In genomic region chr7:29954731-29955130, GRCm38 (mm10) we compare ENCODE assay signal across 8 mouse cellular contexts. TPM values are rescaled to one million over a fixed set of nuclear protein-coding genes. Genes with fewer than 3 reads are reported as not detected.
A peak's percentile ranks its signal among the peaks of the same experiment; 100 is the strongest.
DNase-seq lines count a peak whose midpoint lies in the region; ATAC-seq lines count a peak whose summit lies in the region.

No protein-coding gene starts in this region.

- 0 out of 2 replicates have a peak overlapping the region, but pooled peaks have one; percentile 74 for H3K4me3 ChIP-seq in embryonic facial prominence, embryonic 12.5 days
- peak overlapping the region; percentile 62 for H3K4me3 ChIP-seq in limb, embryonic 15.5 days
- peak overlapping the region; percentile 90; the same call in 1 of the 2 replicates for H3K4me3 ChIP-seq in midbrain, embryonic 16.5 days (ENCODE audit: low read depth, low read length)

- peak; percentile 47 for DNase-seq in layer of hippocampus, adult 11-12 months (ENCODE audit: low spot score)
- no peak for DNase-seq in layer of hippocampus, postnatal 36 days
- peak; percentile 28 to 34 for DNase-seq in adrenal gland, adult 18-20 months (ENCODE audit: low spot score in 2 of 2)
- peak; percentile 65 for DNase-seq in heart, postnatal 4 days
- peak; percentile 68 for DNase-seq in thymus, postnatal 4 days

- H3K4me2 ChIP-seq in embryonic facial prominence, embryonic 12.5 days (replicated peaks) = peak overlapping the region; percentile 56
- peak overlapping the region; percentile 59 for H3K4me2 ChIP-seq in limb, embryonic 15.5 days
- H3K4me2 ChIP-seq in midbrain, embryonic 16.5 days (ENCODE audit: low read length) = peak overlapping the region; percentile 73; the same call in 1 of the 2 replicates

- no peak overlapping the region for H3K27ac ChIP-seq in embryonic facial prominence, embryonic 12.5 days
- no peak overlapping the region for H3K27ac ChIP-seq in limb, embryonic 15.5 days
- no peak overlapping the region for H3K27ac ChIP-seq in midbrain, embryonic 16.5 days (ENCODE audit: low read length)

- ATAC-seq in embryonic facial prominence, embryonic 12.5 days (ENCODE audit: insufficient number of reproducible peaks, insufficient read depth, low FRiP score, low TSS enrichment) = no peak
- ATAC-seq in limb, embryonic 15.5 days (ENCODE audit: insufficient number of reproducible peaks, low FRiP score, low TSS enrichment, low read depth) = no peak
- no peak for ATAC-seq in midbrain, embryonic 16.5 days

- WGBS in embryonic facial prominence, embryonic 12.5 days = 19% methylated on average over 4 of the region's 4 CpGs
- 28% methylated on average over 4 of the region's 4 CpGs for WGBS in limb, embryonic 15.5 days
- 22% methylated on average over 4 of the region's 4 CpGs for WGBS in midbrain, embryonic 16.5 days

- H3K9ac ChIP-seq in embryonic facial prominence, embryonic 12.5 days = no peak overlapping the region
- no peak overlapping the region for H3K9ac ChIP-seq in limb, embryonic 15.5 days
- H3K9ac ChIP-seq in midbrain, embryonic 16.5 days (ENCODE audit: low read depth, low read length) = no peak overlapping the region

- peaks cover 10% of the 10 kb centered on the region for H3K36me3 ChIP-seq in embryonic facial prominence, embryonic 12.5 days
- peaks cover 13% of the 10 kb centered on the region for H3K36me3 ChIP-seq in limb, embryonic 15.5 days
- peaks cover under 1% of the 10 kb centered on the region; the same call in 1 of the 2 replicates for H3K36me3 ChIP-seq in midbrain, embryonic 16.5 days (ENCODE audit: control insufficient read depth, insufficient read depth, low read length)

- H3K9me3 ChIP-seq in embryonic facial prominence, embryonic 12.5 days = no peaks in the 10 kb centered on the region
- no peaks in the 10 kb centered on the region for H3K9me3 ChIP-seq in limb, embryonic 15.5 days
- H3K9me3 ChIP-seq in midbrain, embryonic 16.5 days (replicated peaks; ENCODE audit: control insufficient read depth, low read length, poor library complexity, severe bottlenecking) = no peaks in the 10 kb centered on the region

- no peaks in the 10 kb centered on the region; the same call in 1 of the 2 replicates for H3K4me1 ChIP-seq in embryonic facial prominence, embryonic 12.5 days
- H3K4me1 ChIP-seq in limb, embryonic 15.5 days = 0 out of 2 replicates have a peak, but pooled peaks cover 11% of the 10 kb centered on the region
- peaks cover 9% of the 10 kb centered on the region for H3K4me1 ChIP-seq in midbrain, embryonic 16.5 days (ENCODE audit: control insufficient read depth, insufficient read depth, low read length)

- no peaks in the 10 kb centered on the region for H3K27me3 ChIP-seq in embryonic facial prominence, embryonic 12.5 days
- H3K27me3 ChIP-seq in limb, embryonic 15.5 days = no peaks in the 10 kb centered on the region
- no peaks in the 10 kb centered on the region for H3K27me3 ChIP-seq in midbrain, embryonic 16.5 days (ENCODE audit: control insufficient read depth, insufficient read depth, low read depth, low read length)

RNA-seq across cellular contexts. Expression of gene Zfp74, which starts 0.8 kb away (rescaled TPM):
- 10 to 100 TPM; 16.3 to 19.6 TPM for total RNA-seq in layer of hippocampus, postnatal 36 days (2021)
- 10 to 100 TPM in 1 of 2 experiments, 1 to 10 TPM in 1; 8.6 to 10.0 TPM for total RNA-seq in adrenal gland, adult 18-20 months (2021)
- 17.2 and 18.0 TPM in 2 replicates for polyA plus RNA-seq in embryonic facial prominence, embryonic 12.5 days (2016; fragmentation: Nextera tagmentation; extraction: Ambion mirVana)
- 1 to 10 TPM; 6.5 to 7.1 TPM for total RNA-seq in heart, postnatal 4 days (2021)
- 11.5 and 11.6 TPM in 2 replicates for polyA plus RNA-seq in limb, embryonic 15.5 days (2015; fragmentation: Nextera tagmentation; extraction: Ambion mirVana)
- polyA plus RNA-seq in midbrain, embryonic 16.5 days (2015; fragmentation: Nextera tagmentation; extraction: Ambion mirVana) = 24.4 and 26.7 TPM in 2 replicates

RNA-seq across cellular contexts. Expression of gene Zfp568, which starts 29.0 kb away (rescaled TPM):
- 1 to 10 TPM; 4.3 to 5.6 TPM for total RNA-seq in layer of hippocampus, postnatal 36 days (2021)
- 10 to 100 TPM in 1 of 2 experiments, 1 to 10 TPM in 1; 8.9 to 10.6 TPM for total RNA-seq in adrenal gland, adult 18-20 months (2021)
- 20.4 and 23.2 TPM in 2 replicates for polyA plus RNA-seq in embryonic facial prominence, embryonic 12.5 days (2016; fragmentation: Nextera tagmentation; extraction: Ambion mirVana)
- 10 to 100 TPM; 83.8 to 87.0 TPM for total RNA-seq in heart, postnatal 4 days (2021)
- 17.9 and 27.5 TPM in 2 replicates for polyA plus RNA-seq in limb, embryonic 15.5 days (2015; fragmentation: Nextera tagmentation; extraction: Ambion mirVana)
- polyA plus RNA-seq in midbrain, embryonic 16.5 days (2015; fragmentation: Nextera tagmentation; extraction: Ambion mirVana) = 3.4 and 4.3 TPM in 2 replicates

RNA-seq across cellular contexts. Expression of gene Zfp383, which starts 46.7 kb away (rescaled TPM):
- 1 to 10 TPM; 9.1 to 9.8 TPM for total RNA-seq in layer of hippocampus, postnatal 36 days (2021)
- total RNA-seq in adrenal gland, adult 18-20 months (2021) = 1 to 10 TPM; 5.2 to 5.8 TPM
- polyA plus RNA-seq in embryonic facial prominence, embryonic 12.5 days (2016; fragmentation: Nextera tagmentation; extraction: Ambion mirVana) = 6.7 and 7.5 TPM in 2 replicates
- total RNA-seq in heart, postnatal 4 days (2021) = 1 to 10 TPM; 8.5 to 9.4 TPM
- polyA plus RNA-seq in limb, embryonic 15.5 days (2015; fragmentation: Nextera tagmentation; extraction: Ambion mirVana) = 5.9 and 7.0 TPM in 2 replicates
- polyA plus RNA-seq in midbrain, embryonic 16.5 days (2015; fragmentation: Nextera tagmentation; extraction: Ambion mirVana) = 7.4 and 7.7 TPM in 2 replicates

RNA-seq across cellular contexts. Expression of gene Zfp27, which starts 48.4 kb away (rescaled TPM):
- total RNA-seq in layer of hippocampus, postnatal 36 days (2021) = 10 to 100 TPM; 19.2 to 20.8 TPM
- 10 to 100 TPM in 1 of 2 experiments, 1 to 10 TPM in 1; 9.2 to 10.2 TPM for total RNA-seq in adrenal gland, adult 18-20 months (2021)
- polyA plus RNA-seq in embryonic facial prominence, embryonic 12.5 days (2016; fragmentation: Nextera tagmentation; extraction: Ambion mirVana) = 12.1 and 14.4 TPM in 2 replicates
- total RNA-seq in heart, postnatal 4 days (2021) = 10 to 100 TPM; 11.9 to 13.2 TPM
- polyA plus RNA-seq in limb, embryonic 15.5 days (2015; fragmentation: Nextera tagmentation; extraction: Ambion mirVana) = 12.4 and 12.7 TPM in 2 replicates
- polyA plus RNA-seq in midbrain, embryonic 16.5 days (2015; fragmentation: Nextera tagmentation; extraction: Ambion mirVana) = 14.0 and 14.7 TPM in 2 replicates

Comparison
In these comparisons a context has a peak if more than half of its experiments do, and no peak if none do; other contexts are left out.
1. DNase-seq: peak in layer of hippocampus, adult 11-12 months (single experiment), adrenal gland, adult 18-20 months (2 of 2), heart, postnatal 4 days (single experiment) and thymus, postnatal 4 days (single experiment); none in layer of hippocampus, postnatal 36 days (0 of 2).
2. RNA of gene Zfp568, which starts 29.0 kb away (total RNA-seq): 83.8 to 87.0 TPM in heart, postnatal 4 days; 8.9 to 10.6 TPM in adrenal gland, adult 18-20 months and 4.3 to 5.6 TPM in layer of hippocampus, postnatal 36 days; every median in the first group is over 4 times any median in the second.
3. Peak in every context shown above with its lines, with median percentiles within 50 percentile points of each other: H3K4me2 ChIP-seq and H3K4me3 ChIP-seq.